Mouse (Mus musculus) lung, embryonic 16.5 days (tissue): ENCODE measurements around the gene Gm12887. TPM values are rescaled to one million over a fixed set of nuclear protein-coding genes. Genes with fewer than 3 reads are reported as not detected.

Source experiments
- ATAC-seq: fragments of 200-750 bp; cut with Nextera tagmentation; 2 replicates; pipeline ENCODE4 v1.8.0; 2017; ENCODE audit warnings: low read depth, mild to moderate bottlenecking, moderate library complexity
- H3K27ac ChIP-seq: fragments of 300-500 bp; sonication (generic); 2 replicates; pipeline ENCODE4 v1.5.1; 2014; ENCODE audit warnings: mild to moderate bottlenecking, control low read depth, low read length
- H3K27me3 ChIP-seq: fragments of 300-500 bp; sonication (generic); 2 replicates; pipeline ENCODE4 v1.6.1; 2014; ENCODE audit warnings: low read depth, low read length, mixed read lengths; ENCODE audit not compliant: control insufficient read depth, insufficient read depth
- H3K36me3 ChIP-seq: fragments of 300-500 bp; sonication (generic); 2 replicates; pipeline ENCODE4 v1.6.1; 2014; ENCODE audit warnings: low read length; ENCODE audit not compliant: control insufficient read depth, insufficient read depth
- H3K4me1 ChIP-seq: fragments of 300-500 bp; sonication (generic); replicated peaks from 2 replicates; pipeline ENCODE4 v1.6.1; 2014; ENCODE audit warnings: low read length, mixed read lengths; ENCODE audit not compliant: control insufficient read depth, insufficient read depth
- H3K4me2 ChIP-seq: fragments of 300-500 bp; sonication (generic); 2 replicates; pipeline ENCODE4 v1.6.1; 2014; ENCODE audit warnings: low read depth, low read length, control low read depth
- H3K4me3 ChIP-seq: fragments of 300-500 bp; sonication (generic); 2 replicates; pipeline ENCODE4 v1.5.1; 2014; ENCODE audit warnings: mild to moderate bottlenecking, low read length, control low read depth
- H3K9ac ChIP-seq: fragments of 300-500 bp; sonication (generic); 2 replicates; pipeline ENCODE4 v1.6.1; 2014; ENCODE audit warnings: low read length, control low read depth
- H3K9me3 ChIP-seq: fragments of 300-500 bp; sonication (generic); 2 replicates; pipeline ENCODE4 v1.6.1; 2016; ENCODE audit warnings: low read length; ENCODE audit not compliant: control insufficient read depth
- WGBS: fragments of 180-500 bp; shearing (Covaris S2); extraction: QIAGEN DNeasy Blood & Tissue Kit; methylation state at CpG from one replicate; pipeline ENCODE4 v1.1.7; 2014; 5-methylcytosine and 5-hydroxymethylcytosine counted together
- polyA plus RNA-seq: library from polyadenylated mRNA; unstranded; fragments of >200 nt; fragmentation: Nextera tagmentation; extraction: Ambion mirVana; gene quantifications from 2 replicates; pipeline ENCODE4 v1.2.1, GENCODE M21; 2015

Gene Gm12887
- not detected in 2 replicates for polyA plus RNA-seq

- 44% methylated on average over 2 of the region's 2 CpGs for WGBS
- Histone ChIP-seq H3K9ac (no peak within 1 kb of the TSS), H3K4me1 (no peaks in the 10 kb centered on the region), H3K4me2 (no peak within 1 kb of the TSS), H3K9me3 (peaks cover 7% of the 10 kb centered on the region), H3K27ac (no peak within 1 kb of the TSS), H3K36me3 (no peaks in the 10 kb centered on the region), H3K27me3 (no peaks in the 10 kb centered on the region), H3K4me3 (no peak within 1 kb of the TSS)
- no peak for ATAC-seq
Observed at GRCm38 (mm10) chr4:121622003-121622402, at the start of gene Gm12887. Gene Gm12887 (minus strand): TSS chr4:121622103.

DNA sequence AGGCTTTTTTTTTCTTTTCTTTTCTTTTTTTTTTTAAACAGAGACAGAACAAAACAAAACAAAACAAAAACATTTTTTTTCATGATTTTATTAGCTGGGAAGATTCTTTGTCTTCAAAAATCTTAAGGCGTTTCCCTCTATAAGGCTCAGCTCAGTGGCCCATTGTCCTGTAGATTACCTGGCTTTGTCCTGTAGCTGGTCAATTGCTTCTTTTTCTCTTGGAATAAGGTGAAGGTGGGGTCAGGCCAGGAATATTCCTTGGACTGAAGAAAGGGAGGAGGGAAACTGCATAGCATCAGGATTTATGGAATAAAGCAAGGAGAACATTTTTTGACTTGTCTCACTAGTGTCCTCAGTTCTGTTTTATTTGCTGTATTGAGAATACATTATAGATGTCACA lies 35.1 kb upstream of the Gm12887 start:
- Histone ChIP-seq H3K4me1 (no peaks in the 10 kb centered on the region), H3K36me3 (no peaks in the 10 kb centered on the region), H3K27me3 (no peaks in the 10 kb centered on the region), H3K4me2 (no peak overlapping the region), H3K9me3 (0 out of 2 replicates have a peak, but pooled peaks cover 7% of the 10 kb centered on the region), H3K9ac (no peak overlapping the region), H3K4me3 (no peak overlapping the region), H3K27ac (no peak overlapping the region)
- ATAC-seq, result no peak
- WGBS, result 71% methylated on average over 1 of the region's 1 CpGs

Other genes starting within 250 kb of the Gm12887 start
- gene Gm12886, start 199.0 kb downstream of the Gm12887 start, polyA plus RNA-seq, result not detected in 2 replicates